Mouse (Mus musculus) heart, adult 2 months (tissue): Measurements from ENCODE around the gene Phc1. TPM values are rescaled to one million over a fixed set of nuclear protein-coding genes. Genes with fewer than 3 reads are reported as not detected.

Experiments
- DNase-seq, 2 experiments: peaks; one replicate each; pipeline ENCODE4 v3.0.0; 2021
- H3K27ac ChIP-seq: fragments of 200-600 bp; 2 replicates; pipeline ENCODE4 v1.8.1; 2022
- H3K27me3 ChIP-seq: fragments of 200-500 bp; 2 replicates; pipeline ENCODE4 v1.6.1; 2012; ENCODE audit warnings: mild to moderate bottlenecking, low read length, inconsistent platforms, mixed read lengths; ENCODE audit not compliant: control insufficient read depth, insufficient read depth
- H3K36me3 ChIP-seq: fragments of 200-500 bp; 2 replicates; pipeline ENCODE4 v1.6.1; 2012; ENCODE audit warnings: low read length, inconsistent platforms; ENCODE audit not compliant: control insufficient read depth, insufficient read depth
- H3K4me1 ChIP-seq: fragments of 200-500 bp; 2 replicates; pipeline ENCODE4 v1.6.1; 2011; ENCODE audit warnings: low read length; ENCODE audit not compliant: control insufficient read depth, insufficient read depth
- H3K4me3 ChIP-seq: fragments of 200-600 bp; 2 replicates; pipeline ENCODE4 v1.8.1; 2022
- H3K79me2 ChIP-seq: fragments of 200-500 bp; replicated peaks from 2 replicates; pipeline ENCODE4 v1.6.1; 2012; ENCODE audit warnings: mild to moderate bottlenecking, inconsistent platforms, low read length, moderate library complexity, mixed read lengths; ENCODE audit not compliant: control insufficient read depth, insufficient read depth
- H3K9ac ChIP-seq: fragments of 200-500 bp; 2 replicates; pipeline ENCODE4 v1.6.1; 2012; ENCODE audit warnings: low read depth, mild to moderate bottlenecking, control low read depth, inconsistent platforms, low read length, mixed read lengths
- CTCF ChIP-seq: fragments of 200-600 bp; IDR thresholded peaks from 2 replicates; pipeline ENCODE4 v1.8.1; 2022; ENCODE audit warnings: antibody characterized with exemption, mild to moderate bottlenecking, moderate library complexity
- EP300 ChIP-seq: fragments of 200-500 bp; IDR thresholded peaks from 2 replicates; pipeline ENCODE4 v1.6.1; 2011; ENCODE audit warnings: low read depth, low read length, control low read depth; ENCODE audit not compliant: insufficient read depth
- POLR2A ChIP-seq: fragments of 200-500 bp; IDR thresholded peaks from 2 replicates; pipeline ENCODE4 v1.6.1; 2011; ENCODE audit warnings: mild to moderate bottlenecking, low read depth, low read length, control low read depth; ENCODE audit not compliant: insufficient read depth
- WGBS: fragments of 180-500 bp; shearing (Covaris S2); methylation state at CpG from one replicate; pipeline ENCODE4 v1.1.7; 2018; 5-methylcytosine and 5-hydroxymethylcytosine counted together
- intact Hi-C: fragments of 180-260 bp; cut with DNase I; formaldehyde crosslinking; loops from one replicate; pipeline ENCODE4 v1.15.1; 2025
- polyA plus RNA-seq: library from polyadenylated mRNA; depleted of rRNA; stranded (reverse); fragments of >200 nt; gene quantifications from 2 replicates; pipeline ENCODE4 v1.2.3, GENCODE M21; 2012
- total RNA-seq, 2 experiments: library from RNA; stranded (reverse); gene quantifications; 2 replicates each; pipeline ENCODE4 v1.2.3; 2021

Gene Phc1
- total and polyA plus RNA-seq, 3 experiments: 13.4 to 22.2 (median 17.3) TPM

DNA sequence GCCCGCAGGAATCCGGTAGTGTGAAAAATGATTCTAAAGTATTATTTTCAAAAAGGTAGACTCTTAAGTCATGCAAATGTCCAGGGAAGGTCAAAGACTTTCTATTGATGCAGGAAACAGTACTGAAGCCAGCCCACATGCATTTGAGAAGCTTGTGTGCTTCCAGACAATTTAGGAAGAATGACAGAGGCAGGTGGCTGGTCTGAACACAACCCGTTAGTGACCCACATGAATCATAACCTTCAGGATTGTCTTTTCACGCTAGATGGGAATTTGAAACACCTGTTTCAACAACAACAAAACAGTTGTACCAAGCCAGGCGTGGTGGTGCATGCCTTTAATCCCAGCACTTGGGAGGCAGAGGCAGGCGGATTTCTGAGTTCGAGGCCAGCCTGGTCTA lies 6.0 kb upstream of the Phc1 start:
- DNase-seq: no peak
- no peaks in the 10 kb centered on the region for H3K79me2 ChIP-seq
- 90% methylated on average over 7 of the region's 7 CpGs for WGBS
- intact Hi-C loops: no loop called here
- H3K4me3 ChIP-seq: no peak overlapping the region
- TF ChIP-seq EP300 (no peak), POLR2A (no peak), CTCF (no peak)
- H3K4me1 ChIP-seq: no peaks in the 10 kb centered on the region
- no peak overlapping the region for H3K27ac ChIP-seq
- H3K9ac ChIP-seq: no peak overlapping the region
- no peaks in the 10 kb centered on the region for H3K27me3 ChIP-seq
- no peaks in the 10 kb centered on the region for H3K36me3 ChIP-seq

DNA sequence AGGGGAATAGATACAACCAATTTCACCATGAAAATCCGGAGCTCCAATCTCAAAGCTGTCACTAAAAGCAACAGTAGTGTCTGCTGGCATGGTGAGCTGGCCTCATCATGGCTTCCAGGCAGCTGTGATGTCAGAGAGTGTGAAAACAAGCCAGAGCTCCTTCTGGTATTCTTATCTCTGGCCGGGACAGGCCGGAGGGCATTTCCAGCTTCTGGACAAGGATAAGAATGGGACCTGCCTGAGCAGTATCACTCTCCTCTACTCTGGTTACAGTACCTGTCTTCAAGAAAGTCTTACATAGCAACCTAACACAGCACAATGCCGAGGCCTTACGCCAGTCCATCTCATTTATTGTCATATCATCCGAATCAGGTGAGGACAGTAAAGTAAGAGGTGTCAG lies 5.4 kb upstream of the Phc1 start:
- Histone ChIP-seq H3K79me2 (no peaks in the 10 kb centered on the region), H3K27ac (no peak overlapping the region), H3K4me1 (no peaks in the 10 kb centered on the region), H3K36me3 (no peaks in the 10 kb centered on the region), H3K4me3 (no peak overlapping the region), H3K27me3 (no peaks in the 10 kb centered on the region), H3K9ac (no peak overlapping the region)
- DNase-seq: no peak
- no peak for TF ChIP-seq POLR2A
- no peak for TF ChIP-seq CTCF
- no peak for TF ChIP-seq EP300
- intact Hi-C loops: no loop called here
- 33% methylated on average over 6 of the region's 6 CpGs for WGBS

DNA sequence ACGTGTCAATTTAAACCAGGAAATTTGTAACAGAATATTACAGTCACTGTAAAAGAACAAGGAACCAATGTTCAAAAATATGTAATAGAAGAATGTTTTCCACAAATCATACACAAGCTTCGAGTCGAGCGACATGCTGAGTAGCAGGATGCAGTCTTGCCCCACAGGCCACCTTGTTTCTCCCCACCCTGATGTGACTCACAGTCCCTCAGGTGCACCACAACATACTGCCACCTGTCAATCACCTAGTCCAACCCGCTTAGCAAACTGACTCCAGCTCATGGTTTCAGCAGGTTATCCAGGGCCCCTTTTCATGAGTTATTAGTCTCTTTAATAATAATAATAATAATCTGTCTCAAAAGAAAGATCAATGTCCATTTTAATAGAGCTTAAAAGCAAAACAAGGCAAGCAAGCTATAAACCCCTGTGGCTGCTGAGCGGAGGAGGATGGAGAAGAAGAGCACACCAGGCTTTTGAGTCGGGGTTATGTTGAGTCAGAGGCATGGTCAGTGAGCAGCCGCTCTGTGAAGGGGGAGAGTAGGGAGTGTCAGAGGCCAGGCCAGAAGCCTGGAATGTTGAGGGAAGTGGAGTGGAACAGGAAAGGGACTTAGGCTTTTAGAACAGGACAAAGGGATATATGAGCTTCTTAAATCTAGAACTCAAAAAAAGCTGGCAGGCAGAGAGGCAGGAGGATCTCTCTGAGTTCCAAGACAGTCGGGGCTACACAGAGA lies 4.2 kb upstream of the Phc1 start:
- no peaks in the 10 kb centered on the region for H3K27me3 ChIP-seq
- TF ChIP-seq EP300 (no peak), CTCF (no peak), POLR2A (no peak)
- no peaks in the 10 kb centered on the region for H3K79me2 ChIP-seq
- H3K4me3 ChIP-seq: no peak overlapping the region
- intact Hi-C loops: no loop called here
- WGBS: 58% methylated on average over 9 of the region's 9 CpGs
- no peaks in the 10 kb centered on the region for H3K36me3 ChIP-seq
- no peak overlapping the region for H3K9ac ChIP-seq
- H3K4me1 ChIP-seq: peaks cover 2% of the 10 kb centered on the region; the same call in 1 of the 2 replicates
- no peak for DNase-seq
- no peak overlapping the region for H3K27ac ChIP-seq

DNA sequence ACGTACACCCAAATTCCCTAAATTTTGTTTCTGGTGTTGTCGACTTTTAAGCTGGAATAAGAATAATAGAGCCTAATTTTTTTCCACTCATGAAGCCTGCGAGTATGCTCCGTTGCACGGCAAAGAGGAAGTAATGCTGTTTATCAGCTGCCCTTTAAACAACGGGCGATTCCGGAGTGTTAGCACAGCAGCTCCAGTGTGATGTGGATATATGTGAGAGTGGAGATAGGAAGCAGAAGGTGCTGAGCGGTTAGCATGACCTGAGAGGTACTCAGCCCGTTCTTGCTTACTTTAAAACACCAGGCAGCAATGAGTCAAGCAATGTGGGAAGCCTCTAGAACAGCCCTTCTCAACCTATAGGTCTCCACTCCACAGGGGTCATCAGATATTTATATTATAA lies 3.4 kb upstream of the Phc1 start:
- DNase-seq: no peak
- no peaks in the 10 kb centered on the region for H3K36me3 ChIP-seq
- TF ChIP-seq EP300: no peak
- no peak for TF ChIP-seq CTCF
- no peak for TF ChIP-seq POLR2A
- intact Hi-C loops: no loop called here
- H3K4me1 ChIP-seq: peaks cover 2% of the 10 kb centered on the region; the same call in 1 of the 2 replicates
- no peak overlapping the region for H3K9ac ChIP-seq
- H3K4me3 ChIP-seq: no peak overlapping the region
- no peaks in the 10 kb centered on the region for H3K79me2 ChIP-seq
- H3K27ac ChIP-seq: no peak overlapping the region
- WGBS: 19% methylated on average over 10 of the region's 10 CpGs
- no peaks in the 10 kb centered on the region for H3K27me3 ChIP-seq

DNA sequence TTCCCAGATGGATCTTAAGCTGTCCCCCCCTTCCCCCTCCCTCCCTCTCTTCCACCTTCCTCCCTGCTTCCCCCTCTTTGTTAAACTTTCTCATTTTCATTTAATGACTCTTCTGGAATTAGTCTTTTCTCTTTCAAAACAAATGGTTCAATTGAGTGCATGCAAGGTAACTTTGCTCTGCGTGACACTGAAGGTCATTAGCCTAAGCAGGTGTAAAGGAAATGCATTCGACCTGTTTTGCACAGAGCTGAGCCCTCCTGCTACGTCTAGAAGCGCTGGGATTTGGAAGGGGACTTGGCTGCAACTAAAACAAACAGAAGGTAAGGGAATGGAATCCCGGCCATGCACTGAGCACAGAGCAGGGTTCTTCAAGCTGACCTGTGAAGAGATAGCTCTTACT lies 1.8 kb upstream of the Phc1 start:
- intact Hi-C loops: no loop called here
- H3K27ac ChIP-seq: no peak overlapping the region
- DNase-seq: no peak
- H3K79me2 ChIP-seq: no peaks in the 10 kb centered on the region
- no peak overlapping the region for H3K9ac ChIP-seq
- no peaks in the 10 kb centered on the region for H3K36me3 ChIP-seq
- WGBS: 61% methylated on average over 5 of the region's 5 CpGs
- H3K4me3 ChIP-seq: no peak overlapping the region
- peaks cover 2% of the 10 kb centered on the region; the same call in 1 of the 2 replicates for H3K4me1 ChIP-seq
- TF ChIP-seq EP300 (no peak), CTCF (no peak), POLR2A (no peak)
- H3K27me3 ChIP-seq: no peaks in the 10 kb centered on the region

DNA sequence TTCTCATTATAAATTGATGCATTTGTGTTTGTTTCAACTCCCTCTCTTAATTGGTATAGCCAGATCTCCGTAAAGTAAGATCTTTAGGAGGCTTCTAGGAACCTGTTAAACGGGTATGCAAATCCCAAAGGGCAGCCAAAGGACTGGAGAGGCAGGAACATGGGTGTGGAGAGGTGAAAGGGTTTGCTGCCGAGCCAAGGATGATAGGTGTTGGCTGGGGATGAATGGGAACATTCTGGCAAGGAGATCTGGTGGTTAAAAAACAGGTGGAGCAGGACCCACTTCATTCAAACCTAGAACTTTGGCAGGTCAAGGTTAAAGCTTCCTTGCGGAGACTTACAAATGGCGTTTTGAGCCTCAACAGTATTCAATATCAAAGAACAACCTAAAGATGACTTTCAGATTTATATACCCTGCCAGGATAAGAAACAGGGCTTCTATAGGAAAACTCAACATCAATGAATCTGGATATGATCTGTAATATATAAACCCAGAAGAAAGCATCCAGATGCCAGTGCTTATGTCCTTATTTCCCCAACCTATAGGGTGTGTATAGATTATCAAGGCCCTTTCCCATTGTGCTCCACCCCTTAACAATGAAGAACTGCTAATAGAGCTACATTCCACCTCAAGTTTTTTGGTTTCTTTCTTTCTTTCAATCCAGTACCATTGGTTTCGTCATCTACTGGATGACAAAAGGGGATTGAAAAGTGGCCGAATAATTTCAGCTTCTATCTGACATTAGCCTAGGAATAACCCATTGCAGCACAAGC lies 863 bp upstream of the Phc1 start:
- Histone ChIP-seq H3K27me3 (no peaks in the 10 kb centered on the region), H3K4me1 (peaks cover 2% of the 10 kb centered on the region; the same call in 1 of the 2 replicates), H3K9ac (no peak overlapping the region), H3K27ac (no peak overlapping the region), H3K36me3 (no peaks in the 10 kb centered on the region), H3K79me2 (no peaks in the 10 kb centered on the region), H3K4me3 (no peak overlapping the region)
- intact Hi-C loops: no loop called here
- 64% methylated on average over 7 of the region's 7 CpGs for WGBS
- DNase-seq: no peak
- TF ChIP-seq CTCF (no peak), POLR2A (no peak), EP300 (no peak)
